Mouse (Mus musculus): ENCODE data around the gene Sost.

GRCm38 (mm10) chr11:101936421-101936820, 30.4 kb downstream of the Sost start:
- TF ChIP-seq CTCF (IDR thresholded peaks at IDR 0.05; ENCODE audit: extremely low read depth, insufficient read depth, low read length) (no peak), POLR2A (IDR thresholded peaks at IDR 0.05; ENCODE audit: extremely low read depth, insufficient read depth, low read length) (no peak)

Measured in cortical plate, adult 2 months (tissue).